Mouse (Mus musculus): Measurements from ENCODE around the gene Vezt.

DNA sequence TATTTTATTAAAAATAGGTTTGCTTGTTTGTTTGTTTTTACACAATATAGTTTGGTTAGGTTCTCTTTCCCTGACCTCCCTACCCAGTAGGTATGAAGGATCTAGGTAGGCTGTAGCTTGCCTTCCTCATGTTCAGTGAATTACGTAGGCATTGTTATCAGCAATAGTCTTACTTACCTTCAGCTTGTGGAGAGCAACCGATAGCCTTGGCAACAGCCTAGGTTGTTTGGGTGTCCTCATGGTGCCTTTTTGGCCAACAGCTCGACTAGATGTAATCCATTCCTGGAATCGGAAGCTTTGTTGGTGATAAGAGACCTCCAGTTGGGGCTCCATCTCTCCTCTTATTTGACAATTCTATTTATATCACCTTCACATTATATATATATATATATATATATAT lies 114.5 kb downstream of the Vezt start:
- TF ChIP-seq CTCF (conservative IDR thresholded peaks at IDR 0.05 in 1 of 2, IDR thresholded peaks at IDR 0.05 in 1 of 2; ENCODE audit: low read depth in 2 of 2, low read length in 2 of 2) (no peak), NELFE (IDR thresholded peaks at IDR 0.05; ENCODE audit: low read depth, low read length) (no peak), MAZ (IDR thresholded peaks at IDR 0.05; ENCODE audit: low read depth, low read length) (no peak), CHD2 (IDR thresholded peaks at IDR 0.05; ENCODE audit: low read length) (no peak), NRF1 (IDR thresholded peaks at IDR 0.05; ENCODE audit: low read depth, low read length) (no peak), POLR2AphosphoS2 (IDR thresholded peaks at IDR 0.05; ENCODE audit: low read depth, low read length) (no peak), ZC3H11A (IDR thresholded peaks at IDR 0.05; ENCODE audit: low read depth, low read length) (no peak), USF1 (IDR thresholded peaks at IDR 0.05; ENCODE audit: low read depth, low read length) (no peak), BHLHE40 (IDR thresholded peaks at IDR 0.05; ENCODE audit: low read depth, low read length) (no peak)

Measured in CH12.LX (cell line).